Mouse (Mus musculus): ENCODE results near the gene Amfr.

The Amfr gene

GRCm38 (mm10) chr8:93981679-93982215, 30.9 kb downstream of the Amfr start:
- DNase-seq (ENCODE audit: low read depth, low spot score): no peak

GRCm38 (mm10) chr8:93980141-93980540, 32.5 kb downstream of the Amfr start:
- no peak for DNase-seq (ENCODE audit: low read depth, low spot score)

GRCm38 (mm10) chr8:93976446-93977211, 36.0 kb downstream of the Amfr start:
- DNase-seq (ENCODE audit: low read depth, low spot score): no peak

DNA sequence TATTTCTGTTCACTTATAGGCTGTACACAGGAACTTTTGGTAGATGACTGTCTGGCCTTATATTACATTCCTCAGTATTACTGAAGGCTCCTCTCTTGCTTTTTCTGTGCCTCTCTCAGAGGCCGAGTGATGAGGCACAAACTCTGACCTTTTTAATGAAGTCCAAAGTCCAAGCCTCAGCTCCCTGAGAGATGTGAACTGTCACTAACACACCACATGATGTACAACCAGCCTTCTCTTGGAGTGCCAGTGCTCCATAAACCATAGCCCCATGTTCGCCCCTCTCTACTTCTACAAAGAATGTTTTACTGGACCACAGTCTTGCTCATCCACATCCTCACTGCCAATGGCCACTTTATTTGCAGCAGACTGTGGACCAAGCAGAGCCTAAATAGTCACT, 37.3 kb downstream of the Amfr start:
- no peak for DNase-seq (ENCODE audit: low read depth, low spot score)

- DNase-seq (ENCODE audit: low read depth, low spot score): no peak
Measured at GRCm38 (mm10) chr8:93974602-93975186, 37.9 kb downstream of the Amfr start.

GRCm38 (mm10) chr8:93973831-93974375, 38.7 kb downstream of the Amfr start:
- DNase-seq (ENCODE audit: low read depth, low spot score): no peak

GRCm38 (mm10) chr8:93972971-93973734, 39.5 kb downstream of the Amfr start:
- peak; percentile 77 for DNase-seq (ENCODE audit: low read depth, low spot score)

DNA sequence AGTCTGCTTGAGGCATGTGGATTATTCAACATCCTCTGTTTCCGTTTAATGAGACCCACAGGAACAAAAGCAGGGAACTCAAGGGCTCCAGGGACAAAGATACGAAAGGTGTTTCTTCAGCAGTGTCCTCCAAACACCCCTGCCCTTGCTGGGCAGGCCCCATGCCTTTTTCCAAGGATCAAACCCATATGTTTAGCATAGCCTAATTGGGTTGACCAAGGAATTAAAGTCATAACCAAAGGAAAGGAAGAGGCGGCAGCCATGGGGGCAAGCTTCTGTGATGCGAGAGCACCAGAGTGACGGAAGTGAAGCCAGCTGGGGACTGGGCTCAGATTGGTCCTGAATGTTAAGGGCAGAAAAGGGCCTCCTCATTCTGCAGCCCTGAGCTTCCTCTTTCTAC, 40.4 kb downstream of the Amfr start:
- no peak for DNase-seq (ENCODE audit: low read depth, low spot score)

- no peak for DNase-seq (ENCODE audit: low read depth, low spot score)
Measured at GRCm38 (mm10) chr8:93971451-93971850, 41.2 kb downstream of the Amfr start.

GRCm38 (mm10) chr8:93969626-93970340, 42.9 kb downstream of the Amfr start:
- no peak for DNase-seq (ENCODE audit: low read depth, low spot score)

DNA sequence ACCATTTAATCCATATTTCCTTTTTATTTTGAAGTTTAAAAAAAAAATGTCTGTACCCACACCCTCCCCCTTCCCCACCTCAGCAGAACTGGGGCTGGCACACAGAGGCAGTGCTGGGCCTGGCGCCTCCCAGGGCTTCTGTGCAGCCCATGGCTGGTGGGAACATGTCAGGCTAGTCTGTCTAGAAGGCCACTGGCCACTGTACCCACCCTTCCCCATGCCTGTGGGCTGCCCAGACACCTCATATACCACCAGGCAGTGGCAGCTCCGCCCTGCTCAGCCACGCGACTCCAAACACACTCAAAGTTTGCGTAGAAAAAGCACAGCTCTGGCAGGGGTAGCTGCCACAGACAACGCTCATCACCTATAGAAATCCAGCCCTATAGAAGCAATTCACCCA, 44.3 kb downstream of the Amfr start:
- DNase-seq (ENCODE audit: low read depth, low spot score): no peak

DNA sequence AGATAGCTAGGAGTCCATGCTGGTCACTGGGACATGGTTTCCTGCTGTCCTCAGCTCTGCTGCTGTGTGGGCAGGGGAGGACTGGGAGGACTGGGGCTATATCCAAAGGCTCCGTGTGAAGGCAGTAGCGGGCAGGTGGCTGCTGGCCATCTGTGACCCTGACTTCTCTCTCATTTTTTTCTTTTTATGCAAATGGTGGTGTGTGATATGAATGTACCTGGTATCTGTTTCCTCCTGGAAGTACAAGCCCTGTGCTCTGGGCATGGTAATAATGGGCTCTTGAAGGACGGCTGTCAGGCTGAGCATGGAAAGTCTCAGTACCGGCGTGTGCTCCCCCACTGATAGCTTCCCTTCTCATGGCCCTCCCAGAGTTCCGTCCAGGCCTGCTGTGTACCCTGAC, 51.7 kb downstream of the Amfr start:
- no peak for DNase-seq (ENCODE audit: low read depth, low spot score)

DNA sequence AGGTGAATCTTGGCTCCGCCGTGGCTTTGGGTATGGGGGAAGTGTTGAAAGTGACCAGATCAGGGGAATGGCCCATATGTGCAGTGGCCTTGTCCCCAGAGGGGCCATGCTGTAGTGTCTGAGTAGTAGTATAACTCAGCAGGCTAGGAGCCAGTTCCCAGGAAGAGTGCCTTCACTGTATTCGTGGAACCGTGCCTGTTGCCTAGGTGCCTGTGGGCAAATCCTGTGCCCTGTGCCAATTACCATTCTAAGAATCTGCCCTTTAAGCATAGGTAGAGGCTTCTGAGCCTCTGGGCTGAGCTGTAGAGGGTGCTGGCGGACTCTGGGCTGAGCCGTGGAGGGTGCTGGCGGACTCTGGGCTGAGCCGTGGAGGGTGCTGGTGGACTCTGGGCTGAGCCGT, 54.2 kb downstream of the Amfr start:
- no peak for DNase-seq (ENCODE audit: low read depth, low spot score)

GRCm38 (mm10) chr8:93952511-93952910, 60.1 kb downstream of the Amfr start:
- DNase-seq (ENCODE audit: low read depth, low spot score): no peak

DNA sequence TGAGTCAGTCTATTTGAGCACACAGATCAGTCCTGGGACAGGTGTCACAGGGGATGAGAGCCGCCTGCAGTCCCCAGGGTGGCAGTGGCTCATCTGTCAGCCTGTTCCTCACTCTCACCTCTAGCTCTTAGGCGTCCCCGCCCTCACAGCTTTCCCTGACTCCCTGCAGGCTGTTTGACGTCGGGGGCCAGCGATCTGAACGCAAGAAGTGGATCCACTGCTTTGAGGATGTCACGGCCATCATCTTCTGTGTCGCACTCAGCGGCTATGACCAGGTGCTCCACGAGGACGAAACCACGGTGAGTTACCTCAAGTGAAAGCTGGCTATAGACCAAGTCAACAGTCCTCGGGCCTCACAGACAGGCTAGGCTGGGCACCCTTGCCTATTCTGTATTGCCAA, 62.5 kb downstream of the Amfr start:
- no peak for DNase-seq (ENCODE audit: low read depth, low spot score)

DNA sequence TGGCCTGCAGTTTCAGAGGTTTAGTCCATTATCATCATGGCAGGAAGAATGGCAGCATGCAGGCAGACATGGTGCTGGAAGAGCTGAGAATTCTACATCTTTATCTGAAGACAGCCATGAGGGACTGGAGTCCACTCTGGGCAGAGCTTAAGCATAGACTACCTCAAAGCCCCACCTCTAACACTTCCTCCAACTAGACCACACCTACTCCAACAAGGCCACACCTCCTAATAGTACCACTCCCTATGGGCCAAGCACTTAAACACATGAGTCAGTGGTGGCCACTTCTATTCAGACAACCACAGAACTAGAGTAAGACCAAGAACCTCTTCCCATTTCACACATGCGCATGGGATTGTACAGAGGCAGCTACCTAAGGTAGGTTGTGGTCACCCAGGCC, 66.2 kb downstream of the Amfr start:
- no peak for DNase-seq (ENCODE audit: low read depth, low spot score)

DNA sequence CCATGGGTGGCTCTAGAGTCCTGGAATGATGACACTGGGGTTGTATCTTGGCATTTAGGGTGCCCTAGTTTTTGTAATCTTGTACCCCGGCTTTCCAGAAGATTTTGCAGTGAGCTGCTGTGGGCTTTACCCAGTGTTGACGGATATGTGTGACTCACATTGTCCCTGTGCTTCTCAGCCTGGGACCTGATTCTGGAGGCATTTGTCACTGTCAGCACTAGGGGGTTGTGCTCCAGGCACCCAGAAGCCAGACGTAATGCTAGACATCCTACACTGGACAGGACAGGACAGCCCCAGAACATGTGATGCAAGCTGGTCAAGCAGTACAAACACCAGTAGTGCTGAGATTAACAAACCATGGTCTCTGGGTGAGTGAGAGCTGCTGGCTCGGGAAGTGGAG, 66.9 kb downstream of the Amfr start:
- DNase-seq (ENCODE audit: low read depth, low spot score): no peak

DNA sequence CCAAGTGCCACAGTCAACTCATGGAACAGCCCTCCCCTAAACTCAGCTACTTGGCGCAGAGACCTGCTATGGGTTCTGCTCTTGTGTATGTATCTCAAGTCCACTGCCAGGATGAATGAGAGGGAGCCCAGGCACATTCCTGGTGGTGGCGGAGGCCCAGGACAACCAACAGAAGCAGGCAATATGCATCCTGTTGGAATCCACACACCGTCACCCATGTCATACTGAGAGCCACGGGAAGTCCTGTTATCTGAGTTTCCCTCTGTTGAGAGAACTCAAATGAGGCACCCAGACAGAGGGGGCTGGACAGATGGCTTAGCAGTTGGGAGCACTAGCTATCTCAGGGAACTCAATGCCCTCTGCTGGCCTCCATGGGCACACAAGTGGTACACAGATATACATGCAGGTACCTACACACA, 71.0 kb downstream of the Amfr start:
- no peak for DNase-seq (ENCODE audit: low read depth, low spot score)

GRCm38 (mm10) chr8:93940542-93941423, 71.9 kb downstream of the Amfr start:
- peak; percentile 64 for DNase-seq (ENCODE audit: low read depth, low spot score)

- no peak for DNase-seq (ENCODE audit: low read depth, low spot score)
Measured at GRCm38 (mm10) chr8:93938193-93938592, 74.4 kb downstream of the Amfr start.

DNA sequence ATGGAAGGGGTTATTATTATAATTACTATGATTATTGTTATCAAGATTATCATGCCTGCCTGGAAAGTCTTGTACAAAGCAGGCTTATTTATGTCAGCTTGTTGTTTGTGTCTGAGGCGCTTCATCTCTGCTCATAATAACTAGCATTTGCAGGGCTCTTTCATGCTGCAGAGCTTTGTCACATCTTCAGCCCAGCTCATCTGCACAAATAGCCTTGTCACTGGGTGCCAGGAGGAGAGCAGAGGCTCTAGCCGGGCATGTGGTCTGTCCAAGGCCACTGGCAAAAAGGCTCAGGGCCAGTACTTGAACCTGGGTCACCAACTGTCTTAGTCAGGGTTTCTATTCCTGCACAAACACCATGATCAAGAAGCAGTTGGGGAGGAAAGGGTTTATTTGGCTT, 79.4 kb downstream of the Amfr start:
- no peak for DNase-seq (ENCODE audit: low read depth, low spot score)
